Comparison of ENCODE assay signal across 24 mouse cellular contexts in genomic region chr16:8388491-8388890, GRCm38 (mm10). TPM values are rescaled to one million over a fixed set of nuclear protein-coding genes. Genes with fewer than 3 reads are reported as not detected.
DNase-seq lines count a peak whose midpoint lies in the region; ATAC-seq and TF ChIP-seq lines count a peak whose summit lies in the region.
"Had no signal": no experiment of that assay in that cellular context is flagged by ENCODE, and none has a peak within 500 bp of the region (broad histone marks: within the 10 kb centered on the region; RNA-seq: fewer than 3 reads in every experiment).

No protein-coding gene starts in this region.

- no peak overlapping the region for H3K4me3 ChIP-seq in liver, postnatal 0 days (ENCODE audit: low read depth, low read length)
- H3K4me3 ChIP-seq in ES-E14 (ENCODE audit: insufficient read depth in 1 of 2, low read depth in 1 of 2, low read length in 2 of 2, poor library complexity in 1 of 2, severe bottlenecking in 1 of 2) = no peak overlapping the region
- no peak overlapping the region for H3K4me3 ChIP-seq in left cerebral cortex, adult 2 months
- H3K4me3 ChIP-seq in liver, embryonic 11.5 days (ENCODE audit: low read depth, low read length) = no peak overlapping the region
- H3K4me3 ChIP-seq: embryonic facial prominence, embryonic 12.5 days; gastrocnemius, adult 2 months; hindbrain, embryonic 12.5 days had no signal

- WGBS in liver, postnatal 0 days (ENCODE audit: insufficient replicate concordance) = 85% methylated on average over 1 of the region's 1 CpGs
- WGBS in liver, embryonic 11.5 days = 67% methylated on average over 1 of the region's 1 CpGs

- DNase-seq in liver, postnatal 0 days = no peak
- no peak for DNase-seq in liver
- DNase-seq in ES-E14 (ENCODE audit: low read depth, low spot score) = no peak
- peak; percentile 19 for DNase-seq in ZHBTc4 (ENCODE audit: low read depth, low spot score)
- no peak for DNase-seq in left cerebral cortex, adult 2 months (ENCODE audit: extremely low spot score in 1 of 2, low spot score in 2 of 2)
- no peak for DNase-seq in kidney, postnatal 36 days
- DNase-seq in liver, embryonic 11.5 days (ENCODE audit: low spot score) = no peak
- DNase-seq: adrenal gland, adult 2 months; adrenal gland, postnatal 25 days; cerebellum, adult 8-10 months; cerebellum, postnatal 25 days; gastrocnemius, adult 2 months; gastrocnemius, postnatal 25 days; heart, postnatal 10 days; heart, postnatal 4 days; kidney, adult 11 months had no signal

- H3K36me3 ChIP-seq in liver, postnatal 0 days (replicated peaks; ENCODE audit: insufficient read depth, low read length) = no peaks in the 10 kb centered on the region
- no peaks in the 10 kb centered on the region for H3K36me3 ChIP-seq in ES-E14 (ENCODE audit: control insufficient read depth, insufficient read depth, low read length, poor library complexity, severe bottlenecking)
- H3K36me3 ChIP-seq in liver, embryonic 11.5 days (ENCODE audit: control insufficient read depth, insufficient read depth, low read length) = no peaks in the 10 kb centered on the region
- H3K36me3 ChIP-seq: embryonic facial prominence, embryonic 12.5 days; hindbrain, embryonic 12.5 days had no signal

- H3K27ac ChIP-seq in liver, postnatal 0 days (ENCODE audit: low read depth) = no peak overlapping the region
- H3K27ac ChIP-seq in ES-E14 (ENCODE audit: insufficient read depth, low read depth, low read length, poor library complexity, severe bottlenecking) = no peak overlapping the region
- no peak overlapping the region for H3K27ac ChIP-seq in left cerebral cortex, adult 2 months
- H3K27ac ChIP-seq in liver, embryonic 11.5 days (ENCODE audit: low read depth, low read length) = no peak overlapping the region
- H3K27ac ChIP-seq: embryonic facial prominence, embryonic 12.5 days; gastrocnemius, adult 2 months; hindbrain, embryonic 12.5 days had no signal

- no peaks in the 10 kb centered on the region for H3K27me3 ChIP-seq in liver, postnatal 0 days (ENCODE audit: insufficient read depth, low read length)
- no peaks in the 10 kb centered on the region for H3K27me3 ChIP-seq in liver, embryonic 11.5 days (replicated peaks; ENCODE audit: control insufficient read depth, insufficient read depth, low read length)
- H3K27me3 ChIP-seq: embryonic facial prominence, embryonic 12.5 days; hindbrain, embryonic 12.5 days had no signal

- H3K9me3 ChIP-seq in liver, postnatal 0 days (ENCODE audit: low read length) = no peaks in the 10 kb centered on the region
- H3K9me3 ChIP-seq in ES-E14 (ENCODE audit: control insufficient read depth, insufficient read depth, low read depth, low read length) = no peaks in the 10 kb centered on the region
- H3K9me3 ChIP-seq in liver, embryonic 11.5 days (ENCODE audit: control insufficient read depth, low read length) = no peaks in the 10 kb centered on the region
- H3K9me3 ChIP-seq: embryonic facial prominence, embryonic 12.5 days; hindbrain, embryonic 12.5 days had no signal

- H3K4me1 ChIP-seq in liver, postnatal 0 days (ENCODE audit: insufficient read depth) = no peaks in the 10 kb centered on the region
- no peaks in the 10 kb centered on the region for H3K4me1 ChIP-seq in ES-E14 (ENCODE audit: control insufficient read depth in 2 of 2, insufficient read depth in 2 of 2, low read length in 2 of 2, poor library complexity in 1 of 2)
- H3K4me1 ChIP-seq in liver, embryonic 11.5 days (replicated peaks; ENCODE audit: control insufficient read depth, insufficient read depth, low read length) = no peaks in the 10 kb centered on the region
- H3K4me1 ChIP-seq: embryonic facial prominence, embryonic 12.5 days; hindbrain, embryonic 12.5 days had no signal

- 0 out of 2 replicates have a peak, but pooled peaks have one; percentile 8 for TF ChIP-seq CTCF in liver, postnatal 0 days (IDR thresholded peaks at IDR 0.05; ENCODE audit: low read depth)
- no peak; the same call in 1 of the 2 replicates for TF ChIP-seq CTCF in left cerebral cortex, adult 2 months (IDR thresholded peaks at IDR 0.05)

- no peak for TF ChIP-seq EP300 in liver, postnatal 0 days (IDR thresholded peaks at IDR 0.05; ENCODE audit: low read depth)

- H3K4me2 ChIP-seq in liver, postnatal 0 days (ENCODE audit: low read depth, low read length) = no peak overlapping the region
- H3K4me2 ChIP-seq in liver, embryonic 11.5 days = no peak overlapping the region
- H3K4me2 ChIP-seq: embryonic facial prominence, embryonic 12.5 days; hindbrain, embryonic 12.5 days had no signal

- ATAC-seq in liver, postnatal 0 days = no peak
- no peak for ATAC-seq in liver, embryonic 11.5 days (replicated peaks; ENCODE audit: low FRiP score)
- ATAC-seq: forebrain, embryonic 16.5 days; hindbrain, embryonic 16.5 days; inflammation-experienced regulatory T-cells, adult 6 months had no signal

- intact Hi-C loops in left cerebral cortex, adult 2 months (cut with DNase I) = no loop called here

- no peak overlapping the region for H3K9ac ChIP-seq in liver, postnatal 0 days (replicated peaks)
- no peak overlapping the region for H3K9ac ChIP-seq in ES-E14 (ENCODE audit: insufficient read depth, low read depth, low read length, poor library complexity, severe bottlenecking)
- H3K9ac ChIP-seq in liver, embryonic 11.5 days (ENCODE audit: low read depth, low read length) = no peak overlapping the region
- H3K9ac ChIP-seq: embryonic facial prominence, embryonic 12.5 days; hindbrain, embryonic 12.5 days had no signal

- in situ Hi-C loops in ES-E14 (cut with MboI; ENCODE audit: low sequenced_read_pairs in 2 of 2, unreplicated experiment in 2 of 2) = no loop called here

TF ChIP-seq in ES-E14, 5 proteins besides CTCF, POLR2A, EP300 and RAD21:
- TF ChIP-seq MAFK (IDR thresholded peaks at IDR 0.05; ENCODE audit: insufficient read depth, low read depth, low read length) = no peak
- peak; percentile 67; the same call in 1 of the 2 replicates for TF ChIP-seq ZC3H11A (IDR thresholded peaks at IDR 0.05; ENCODE audit: borderline replicate concordance, low read depth, low read length)

RNA-seq across cellular contexts. Expression of gene Tmem114, which starts 36.4 kb away (rescaled TPM):
- not detected in 2 replicates for polyA plus RNA-seq in liver, postnatal 0 days (2015; fragmentation: Nextera tagmentation; extraction: Ambion mirVana)
- total RNA-seq in ES-E14 (2012; rRNA removed) = not detected in 2 replicates
- total RNA-seq in left cerebral cortex, adult 2 months (2021) = 1 to 10 TPM; 1.3 to 2.5 TPM
- not detected in 2 replicates for polyA plus RNA-seq in liver, embryonic 11.5 days (2014; fragmentation: Nextera tagmentation; extraction: Ambion mirVana)
- total RNA-seq: adrenal gland, adult 2 months; adrenal gland, postnatal 25 days; gastrocnemius, adult 2 months; gastrocnemius, postnatal 25 days; granulocyte monocyte progenitor cell, adult 5-6 weeks; heart, postnatal 10 days; heart, postnatal 4 days had no signal
- polyA plus RNA-seq: adrenal gland, adult 2 months; forebrain, embryonic 11.5 days; heart, embryonic 14.5 days; hindbrain, embryonic 12.5 days; inflammation-experienced regulatory T-cells, adult 6 months had no signal
